ENCODE assay signal across 10 mouse cellular contexts in the genomic region with DNA sequence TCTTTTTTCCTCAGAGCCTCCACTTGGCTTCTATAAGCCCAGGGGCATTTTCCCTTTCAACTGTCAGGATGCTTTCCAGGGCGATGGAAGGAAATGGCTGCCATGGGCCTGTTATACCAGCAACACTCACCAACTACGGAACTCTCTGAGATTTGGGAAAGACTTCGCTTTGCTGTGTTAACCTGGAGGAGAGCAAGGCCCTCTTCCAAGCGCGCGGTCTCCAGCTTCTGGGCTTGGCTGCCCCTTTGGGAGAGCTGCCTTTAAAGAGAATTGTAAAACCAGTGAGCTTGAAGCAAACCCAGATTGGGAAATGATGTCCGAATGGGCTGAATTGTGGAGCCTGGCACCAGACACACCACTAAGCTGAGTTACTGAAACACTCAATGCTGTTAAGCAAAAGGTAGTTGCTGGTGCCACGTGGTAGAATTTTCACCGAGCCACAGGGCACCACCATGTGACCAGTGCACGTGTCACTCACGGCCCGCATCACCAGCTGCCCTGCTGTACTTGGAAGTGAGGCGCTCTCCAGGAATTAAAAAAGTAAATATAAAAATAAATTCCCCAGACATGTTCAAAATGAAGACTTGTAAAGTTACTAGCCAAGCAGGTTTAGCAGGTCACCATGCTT.
A peak's percentile ranks its signal among the peaks of the same experiment; 100 is the strongest.
DNase-seq lines count a peak whose midpoint lies in the region; ATAC-seq and TF ChIP-seq lines count a peak whose summit lies in the region.
"Had no signal": no experiment of that assay in that cellular context is flagged by ENCODE, and none has a peak within 500 bp of the region (broad histone marks: within the 10 kb centered on the region; RNA-seq: fewer than 3 reads in every experiment).

No protein-coding gene starts in this region.

- no peaks in the 10 kb centered on the region for H3K36me3 ChIP-seq in forebrain, embryonic 12.5 days (replicated peaks)
- H3K36me3 ChIP-seq in forebrain, embryonic 10.5 days (replicated peaks): no peaks in the 10 kb centered on the region
- H3K36me3 ChIP-seq in midbrain, embryonic 12.5 days: no peaks in the 10 kb centered on the region
- H3K36me3 ChIP-seq in midbrain, postnatal 0 days (ENCODE audit: insufficient read depth, low read length): no peaks in the 10 kb centered on the region
- no peaks in the 10 kb centered on the region for H3K36me3 ChIP-seq in kidney, postnatal 0 days (ENCODE audit: insufficient read depth, low read length)
- no peaks in the 10 kb centered on the region for H3K36me3 ChIP-seq in splenic B cell, adult 2 months (ENCODE audit: control insufficient read depth, insufficient read depth, low read length, poor library complexity, severe bottlenecking)
- H3K36me3 ChIP-seq: hindbrain, embryonic 15.5 days had no signal

- peaks cover 17% of the 10 kb centered on the region for H3K4me1 ChIP-seq in forebrain, embryonic 12.5 days
- peaks cover 19% of the 10 kb centered on the region for H3K4me1 ChIP-seq in forebrain, embryonic 10.5 days
- peaks cover 13% of the 10 kb centered on the region; the same call in 1 of the 2 replicates for H3K4me1 ChIP-seq in midbrain, embryonic 12.5 days
- no peaks in the 10 kb centered on the region for H3K4me1 ChIP-seq in midbrain, postnatal 0 days (ENCODE audit: insufficient read depth, low read length)
- no peaks in the 10 kb centered on the region for H3K4me1 ChIP-seq in kidney, postnatal 0 days (replicated peaks; ENCODE audit: insufficient read depth, low read length)

- 79% methylated on average over 13 of the region's 13 CpGs for WGBS in forebrain, embryonic 12.5 days
- 79% methylated on average over 13 of the region's 13 CpGs for WGBS in forebrain, embryonic 10.5 days
- 73% methylated on average over 13 of the region's 13 CpGs for WGBS in midbrain, embryonic 12.5 days
- WGBS in midbrain, postnatal 0 days: 66% methylated on average over 13 of the region's 13 CpGs
- 70% methylated on average over 13 of the region's 13 CpGs for WGBS in kidney, postnatal 0 days

- peak; percentile 65; the same call in 1 of the 2 replicates for ATAC-seq in forebrain, embryonic 12.5 days (ENCODE audit: low FRiP score)
- ATAC-seq in midbrain, embryonic 12.5 days (ENCODE audit: low FRiP score, low read depth): peak; percentile 67
- ATAC-seq in midbrain, postnatal 0 days (ENCODE audit: low FRiP score): no peak
- ATAC-seq in kidney, postnatal 0 days (replicated peaks; ENCODE audit: low FRiP score, low read depth): peak; percentile 62; the same call in 1 of the 2 replicates

- no peak overlapping the region for H3K9ac ChIP-seq in forebrain, embryonic 12.5 days
- H3K9ac ChIP-seq in midbrain, embryonic 12.5 days (replicated peaks): no peak overlapping the region
- H3K9ac ChIP-seq in midbrain, postnatal 0 days (replicated peaks; ENCODE audit: low read length, poor library complexity, severe bottlenecking): no peak overlapping the region
- H3K9ac ChIP-seq in kidney, postnatal 0 days (ENCODE audit: low read depth, low read length): no peak overlapping the region
- H3K9ac ChIP-seq: hindbrain, embryonic 15.5 days had no signal

- no peak overlapping the region for H3K4me2 ChIP-seq in forebrain, embryonic 12.5 days
- no peak overlapping the region for H3K4me2 ChIP-seq in midbrain, embryonic 12.5 days (replicated peaks)
- no peak overlapping the region for H3K4me2 ChIP-seq in midbrain, postnatal 0 days (ENCODE audit: low read depth, low read length, poor library complexity, severe bottlenecking)
- H3K4me2 ChIP-seq in kidney, postnatal 0 days (ENCODE audit: low read length): no peak overlapping the region
- H3K4me2 ChIP-seq: hindbrain, embryonic 15.5 days had no signal

- DNase-seq in forebrain, embryonic 10.5 days (ENCODE audit: extremely low spot score, low spot score): no peak
- DNase-seq in midbrain, postnatal 0 days (ENCODE audit: low spot score): no peak
- DNase-seq in kidney, postnatal 0 days (ENCODE audit: low spot score): no peak
- peak; percentile 10 for DNase-seq in splenic B cell, adult 2 months (ENCODE audit: low read depth, low spot score)
- no peak for DNase-seq in spleen, adult 12 weeks (ENCODE audit: low spot score)
- DNase-seq in thymus, postnatal 4 days: no peak
- DNase-seq: adrenal gland, adult 8-10 months had no signal

- no peaks in the 10 kb centered on the region for H3K9me3 ChIP-seq in forebrain, embryonic 12.5 days
- H3K9me3 ChIP-seq in forebrain, embryonic 10.5 days: no peaks in the 10 kb centered on the region
- no peaks in the 10 kb centered on the region for H3K9me3 ChIP-seq in midbrain, embryonic 12.5 days
- no peaks in the 10 kb centered on the region for H3K9me3 ChIP-seq in midbrain, postnatal 0 days (ENCODE audit: low read length)
- no peaks in the 10 kb centered on the region for H3K9me3 ChIP-seq in kidney, postnatal 0 days (replicated peaks; ENCODE audit: low read length)
- H3K9me3 ChIP-seq: hindbrain, embryonic 15.5 days had no signal

- H3K4me3 ChIP-seq in forebrain, embryonic 12.5 days (replicated peaks): no peak overlapping the region
- H3K4me3 ChIP-seq in forebrain, embryonic 10.5 days: no peak overlapping the region
- H3K4me3 ChIP-seq in midbrain, embryonic 12.5 days: no peak overlapping the region
- H3K4me3 ChIP-seq in midbrain, postnatal 0 days (ENCODE audit: low read depth, low read length): no peak overlapping the region
- no peak overlapping the region for H3K4me3 ChIP-seq in kidney, postnatal 0 days (replicated peaks; ENCODE audit: low read depth, low read length)
- H3K4me3 ChIP-seq: hindbrain, embryonic 15.5 days had no signal

- no peak for TF ChIP-seq CTCF in midbrain, postnatal 0 days (IDR thresholded peaks at IDR 0.05)
- TF ChIP-seq CTCF in kidney, postnatal 0 days (IDR thresholded peaks at IDR 0.05; ENCODE audit: low read depth): no peak

- H3K27ac ChIP-seq in forebrain, embryonic 12.5 days: no peak overlapping the region
- H3K27ac ChIP-seq in forebrain, embryonic 10.5 days: no peak overlapping the region
- no peak overlapping the region for H3K27ac ChIP-seq in midbrain, embryonic 12.5 days (replicated peaks)
- no peak overlapping the region for H3K27ac ChIP-seq in midbrain, postnatal 0 days (ENCODE audit: low read depth, low read length)
- no peak overlapping the region for H3K27ac ChIP-seq in kidney, postnatal 0 days
- H3K27ac ChIP-seq: hindbrain, embryonic 15.5 days had no signal

- H3K27me3 ChIP-seq in forebrain, embryonic 12.5 days: no peaks in the 10 kb centered on the region
- H3K27me3 ChIP-seq in forebrain, embryonic 10.5 days (ENCODE audit: poor library complexity, severe bottlenecking): no peaks in the 10 kb centered on the region
- no peaks in the 10 kb centered on the region for H3K27me3 ChIP-seq in midbrain, embryonic 12.5 days
- H3K27me3 ChIP-seq in midbrain, postnatal 0 days (ENCODE audit: insufficient read depth, low read length): peaks cover 2% of the 10 kb centered on the region; the same call in 1 of the 2 replicates
- no peaks in the 10 kb centered on the region for H3K27me3 ChIP-seq in kidney, postnatal 0 days (ENCODE audit: insufficient read depth, low read length)
- no peaks in the 10 kb centered on the region for H3K27me3 ChIP-seq in splenic B cell, adult 2 months (ENCODE audit: control insufficient read depth, insufficient read depth, low read length, poor library complexity, severe bottlenecking)
- H3K27me3 ChIP-seq: hindbrain, embryonic 15.5 days had no signal
